Mouse (Mus musculus): ENCODE results near the gene Abca8b.

- TF ChIP-seq BHLHE40 (IDR thresholded peaks at IDR 0.05; ENCODE audit: low read depth, low read length) (no peak), CTCF (conservative IDR thresholded peaks at IDR 0.05 in 1 of 2, IDR thresholded peaks at IDR 0.05 in 1 of 2; ENCODE audit: low read depth in 2 of 2, low read length in 2 of 2) (no peak)
Observed at GRCm38 (mm10) chr11:109994014-109994413, 1.6 kb downstream of the Abca8b start.

Measured in CH12.LX (cell line).